Mouse (Mus musculus) ES-Bruce4 (cell line): ENCODE results near the gene Fam166b. TPM values are rescaled to one million over a fixed set of nuclear protein-coding genes. Genes with fewer than 3 reads are reported as not detected.

Experiments
- H3K27ac ChIP-seq: 2 replicates; pipeline ENCODE4 v1.5.1; 2012; ENCODE audit warnings: low read length, inconsistent platforms; ENCODE audit not compliant: insufficient read depth
- H3K27me3 ChIP-seq: 2 replicates; pipeline ENCODE4 v1.6.1; 2012; ENCODE audit warnings: mild to moderate bottlenecking, low read length, inconsistent platforms; ENCODE audit not compliant: control insufficient read depth, poor library complexity, insufficient read depth, severe bottlenecking
- H3K36me3 ChIP-seq: 2 replicates; pipeline ENCODE4 v1.6.1; 2012; ENCODE audit warnings: inconsistent platforms, mild to moderate bottlenecking, low read length, moderate library complexity; ENCODE audit not compliant: control insufficient read depth, poor library complexity, insufficient read depth, severe bottlenecking
- H3K4me1 ChIP-seq: one replicate; pipeline ENCODE4 v1.8.1; 2011; ENCODE audit warnings: low read length; ENCODE audit not compliant: control insufficient read depth, insufficient read depth
- H3K4me3 ChIP-seq: 2 replicates; pipeline ENCODE4 v1.5.1; 2011; ENCODE audit warnings: low read depth, mild to moderate bottlenecking, low read length
- H3K9ac ChIP-seq: 2 replicates; pipeline ENCODE4 v1.6.1; 2012; ENCODE audit warnings: low read depth, mild to moderate bottlenecking, inconsistent platforms; ENCODE audit not compliant: poor library complexity, severe bottlenecking
- H3K9me3 ChIP-seq: replicated peaks from 2 replicates; pipeline ENCODE4 v1.6.1; 2012; ENCODE audit warnings: mild to moderate bottlenecking, low read length, inconsistent platforms; ENCODE audit not compliant: control insufficient read depth, poor library complexity, insufficient read depth, severe bottlenecking
- CTCF ChIP-seq: IDR thresholded peaks from one replicate; pipeline ENCODE4 v1.8.1; 2011; ENCODE audit warnings: low read depth, low read length
- EP300 ChIP-seq: IDR thresholded peaks from 2 replicates; pipeline ENCODE4 v1.6.1; 2011; ENCODE audit warnings: low read depth, low read length; ENCODE audit not compliant: insufficient read depth
- POLR2A ChIP-seq: IDR thresholded peaks from one replicate; pipeline ENCODE4 v1.8.1; 2011; ENCODE audit warnings: low read length; ENCODE audit not compliant: insufficient read depth
- polyA plus RNA-seq: library from polyadenylated mRNA; stranded (reverse); fragments of >200 nt; gene quantifications from 2 replicates; pipeline ENCODE4 v1.2.4, GENCODE M21; 2011; ENCODE audit warnings: low read depth; ENCODE audit not compliant: missing spikeins, insufficient read depth, insufficient read length

Gene Fam166b
- polyA plus RNA-seq, 1 experiment, result 2.1 TPM

- H3K36me3 ChIP-seq, result no peaks in the 10 kb centered on the region
- H3K4me1 ChIP-seq, result peaks cover 2% of the 10 kb centered on the region
- H3K9me3 ChIP-seq, result no peaks in the 10 kb centered on the region
- H3K27ac ChIP-seq, result no peak overlapping the region
- peak overlapping the region; percentile 55 for H3K9ac ChIP-seq
- H3K27me3 ChIP-seq, result no peaks in the 10 kb centered on the region
- peak overlapping the region; percentile 61 for H3K4me3 ChIP-seq
- TF ChIP-seq CTCF (no peak), POLR2A (no peak), EP300 (no peak)
These were observed 46.5 kb downstream of the Fam166b start for GRCm38 (mm10) chr4:43382155-43383020.

GRCm38 (mm10) chr4:43381408-43382154 is 47.4 kb downstream of the Fam166b start, which contains the start of gene Rusc2:
Gene Rusc2, plus strand, starts transcription at chr4:43381979.
- Histone ChIP-seq H3K9me3 (no peaks in the 10 kb centered on the region), H3K27me3 (no peaks in the 10 kb centered on the region), H3K9ac (peak within 1 kb of the TSS; percentile 55), H3K4me3 (peak within 1 kb of the TSS; percentile 61), H3K4me1 (peaks cover 2% of the 10 kb centered on the region), H3K36me3 (no peaks in the 10 kb centered on the region), H3K27ac (no peak within 1 kb of the TSS)
- no peak for TF ChIP-seq EP300
- TF ChIP-seq CTCF, result no peak
- no peak for TF ChIP-seq POLR2A

GRCm38 (mm10) chr4:43380951-43381350 is 48.0 kb downstream of the Fam166b start:
- Histone ChIP-seq H3K4me1 (peaks cover 2% of the 10 kb centered on the region), H3K4me3 (no peak overlapping the region), H3K36me3 (no peaks in the 10 kb centered on the region), H3K27me3 (no peaks in the 10 kb centered on the region), H3K9me3 (no peaks in the 10 kb centered on the region), H3K27ac (no peak overlapping the region), H3K9ac (no peak overlapping the region; the same call in 1 of the 2 replicates)
- no peak for TF ChIP-seq EP300

GRCm38 (mm10) chr4:43379601-43380000 is 49.3 kb downstream of the Fam166b start:
- no peak overlapping the region for H3K9ac ChIP-seq
- no peak overlapping the region for H3K27ac ChIP-seq
- H3K4me3 ChIP-seq, result no peak overlapping the region
- TF ChIP-seq POLR2A (no peak), CTCF (no peak), EP300 (no peak)
- H3K27me3 ChIP-seq, result no peaks in the 10 kb centered on the region
- H3K4me1 ChIP-seq, result peaks cover 2% of the 10 kb centered on the region
- no peaks in the 10 kb centered on the region for H3K36me3 ChIP-seq
- H3K9me3 ChIP-seq, result no peaks in the 10 kb centered on the region

Other genes with a start within 250 kb of the Fam166b start
- gene Atp8b5, start 162.0 kb downstream of the Fam166b start, polyA plus RNA-seq, result 0.21 and 1.4 TPM in 2 replicates
- 24.9 and 27.0 TPM in 2 replicates for gene Rusc2, start 47.2 kb downstream of the Fam166b start, polyA plus RNA-seq
- 12.6 and 14.9 TPM in 2 replicates for gene Tesk1, start 12.8 kb upstream of the Fam166b start, polyA plus RNA-seq
- not detected in 2 replicates for gene Cd72, start 25.5 kb upstream of the Fam166b start, polyA plus RNA-seq
- not detected in 2 replicates for gene Sit1, start 54.6 kb upstream of the Fam166b start, polyA plus RNA-seq
- 16.5 and 17.8 TPM in 2 replicates for gene Ccdc107, start 63.8 kb upstream of the Fam166b start, polyA plus RNA-seq
- gene Arhgef39, start 70.6 kb upstream of the Fam166b start, polyA plus RNA-seq, result 33.1 and 40.8 TPM in 2 replicates
- 0.61 and 0.75 TPM in 2 replicates for gene Car9, start 77.8 kb upstream of the Fam166b start, polyA plus RNA-seq
- 81.8 and 86.0 TPM in 2 replicates for gene Tpm2, start 94.6 kb upstream of the Fam166b start, polyA plus RNA-seq
- 24.0 and 24.4 TPM in 2 replicates for gene Creb3, start 133.2 kb upstream of the Fam166b start, polyA plus RNA-seq
- 92.5 and 97.2 TPM in 2 replicates for gene Tln1, start 133.6 kb upstream of the Fam166b start, polyA plus RNA-seq
- gene Rgp1, start 149.6 kb upstream of the Fam166b start, polyA plus RNA-seq, result 27.9 and 30.9 TPM in 2 replicates
- gene Gba2, start 149.7 kb upstream of the Fam166b start, polyA plus RNA-seq, result 6.6 and 8.9 TPM in 2 replicates
- not detected in 2 replicates for gene Msmp, start 155.4 kb upstream of the Fam166b start, polyA plus RNA-seq
- gene Npr2, start 202.8 kb upstream of the Fam166b start, polyA plus RNA-seq, result 3.1 and 5.1 TPM in 2 replicates
- gene Spag8, start 224.5 kb upstream of the Fam166b start, polyA plus RNA-seq, result 0.50 and 0.97 TPM in 2 replicates
- 30.1 and 33.4 TPM in 2 replicates for gene Hint2, start 227.3 kb upstream of the Fam166b start, polyA plus RNA-seq
- gene Tmem8b, start 239.8 kb upstream of the Fam166b start, polyA plus RNA-seq, result 4.5 and 5.0 TPM in 2 replicates
- gene Fam221b, start 240.0 kb upstream of the Fam166b start, polyA plus RNA-seq, result 0.19 and 0.55 TPM in 2 replicates